Mouse (Mus musculus) CH12.LX (cell line): ENCODE data around the gene Mettl27. TPM values are rescaled to one million over a fixed set of nuclear protein-coding genes. Genes with fewer than 3 reads are reported as not detected.

Source experiments
- DNase-seq: peaks from one replicate; pipeline ENCODE4 v3.0.0-alpha.2; 2013; ENCODE audit errors: extremely low read depth
- H3K27ac ChIP-seq: 2 replicates; pipeline ENCODE4 v1.5.1; 2012; ENCODE audit warnings: low read depth, mild to moderate bottlenecking, control low read depth, moderate library complexity; ENCODE audit not compliant: insufficient read depth
- H3K27me3 ChIP-seq: replicated peaks from 2 replicates; pipeline ENCODE3; 2012; ENCODE audit warnings: inconsistent platforms
- H3K36me3 ChIP-seq, 2 experiments: replicated peaks in 1 of 2; 2 replicates each; pipeline versions ENCODE3 to v1.6.1; 2012; ENCODE audit warnings: inconsistent platforms in 1 of 2, low read length in 1 of 2, mild to moderate bottlenecking in 1 of 2, mixed read lengths in 1 of 2, moderate library complexity in 1 of 2; ENCODE audit not compliant: control insufficient read depth in 1 of 2, insufficient read depth in 1 of 2
- H3K4me1 ChIP-seq, 2 experiments: 2 replicates each; pipeline ENCODE4 v1.6.1; 2012; ENCODE audit warnings: inconsistent platforms in 1 of 2, moderate library complexity in 1 of 2; ENCODE audit not compliant: insufficient read depth in 2 of 2, control insufficient read depth in 1 of 2
- H3K4me2 ChIP-seq: 2 replicates; pipeline ENCODE4 v1.6.1; 2012; ENCODE audit warnings: low read depth, mild to moderate bottlenecking, control low read depth; ENCODE audit not compliant: poor library complexity, insufficient read depth, severe bottlenecking
- H3K4me3 ChIP-seq, 3 experiments: fragments of 150-350 bp in 1 of 3; sonication (generic) in 1 of 3; replicated peaks in 1 of 3; 2 replicates each; pipeline versions ENCODE3 to v1.5.1; 2011 to 2012; ENCODE audit warnings: low read depth in 2 of 3, low read length in 2 of 3, mild to moderate bottlenecking in 2 of 3, moderate library complexity in 2 of 3, control low read depth in 1 of 3, improper control_type of control experiment in 1 of 3, inconsistent platforms in 1 of 3, mixed read lengths in 1 of 3; ENCODE audit not compliant: poor library complexity in 1 of 3
- H3K79me2 ChIP-seq: replicated peaks from 2 replicates; pipeline ENCODE4 v1.6.1; 2012; ENCODE audit warnings: mild to moderate bottlenecking, moderate library complexity; ENCODE audit not compliant: control insufficient read depth, poor library complexity, insufficient read depth, severe bottlenecking; ENCODE audit errors: extremely low read depth
- H3K9ac ChIP-seq: 2 replicates; pipeline ENCODE4 v1.6.1; 2012; ENCODE audit warnings: low read depth, mild to moderate bottlenecking, control low read depth, moderate library complexity; ENCODE audit not compliant: insufficient read depth
- H3K9me3 ChIP-seq: replicated peaks from 2 replicates; pipeline ENCODE3; 2012; ENCODE audit warnings: low read length, inconsistent platforms, mixed read lengths
- BHLHE40 ChIP-seq: IDR thresholded peaks from 2 replicates; pipeline ENCODE4 v1.6.1; 2011; ENCODE audit warnings: mild to moderate bottlenecking, low read depth, low read length, improper control_type of control experiment
- EP300 ChIP-seq: IDR thresholded peaks from 2 replicates; pipeline ENCODE4 v1.6.1; 2011; ENCODE audit warnings: low read length, improper control_type of control experiment
- IRF4 ChIP-seq: IDR thresholded peaks from 2 replicates; pipeline ENCODE4 v1.6.1; 2014; ENCODE audit warnings: low read depth, mild to moderate bottlenecking, inconsistent platforms, low read length, improper control_type of control experiment
- JUN ChIP-seq: IDR thresholded peaks from 2 replicates; pipeline ENCODE4 v1.6.1; 2011; ENCODE audit warnings: low read depth, mild to moderate bottlenecking, low read length, improper control_type of control experiment, moderate library complexity; ENCODE audit not compliant: insufficient read depth
- JUND ChIP-seq: conservative IDR thresholded peaks from 2 replicates; pipeline ENCODE4 v1.6.1; 2011; ENCODE audit warnings: low read depth, low read length, improper control_type of control experiment
- MXI1 ChIP-seq: IDR thresholded peaks from 2 replicates; pipeline ENCODE4 v1.6.1; 2011; ENCODE audit warnings: mild to moderate bottlenecking, low read depth, low read length, improper control_type of control experiment
- TBP ChIP-seq: conservative IDR thresholded peaks from 2 replicates; pipeline ENCODE4 v1.6.1; 2011; ENCODE audit warnings: low read depth, low read length, improper control_type of control experiment
- UBTF ChIP-seq: IDR thresholded peaks from 2 replicates; pipeline ENCODE4 v1.6.1; 2012; ENCODE audit warnings: low read depth, mild to moderate bottlenecking, inconsistent platforms, low read length, improper control_type of control experiment, moderate library complexity
- USF1 ChIP-seq: IDR thresholded peaks from 2 replicates; pipeline ENCODE4 v1.6.1; 2014; ENCODE audit warnings: low read depth, mild to moderate bottlenecking, inconsistent platforms, low read length, improper control_type of control experiment
- ZC3H11A ChIP-seq: IDR thresholded peaks from 2 replicates; pipeline ENCODE4 v1.6.1; 2012; ENCODE audit warnings: low read depth, mild to moderate bottlenecking, inconsistent platforms, low read length, improper control_type of control experiment
- ZKSCAN1 ChIP-seq: IDR thresholded peaks from 2 replicates; pipeline ENCODE4 v1.6.1; 2012; ENCODE audit warnings: low read depth, inconsistent platforms, low read length, improper control_type of control experiment, borderline replicate concordance
- dilution Hi-C: fragments of 300-500 bp; cut with MboI; formaldehyde crosslinking; loops from 2 replicates; pipeline ENCODE4 v1.14.3; 2020; ENCODE audit warnings: low sequenced_read_pairs; ENCODE audit not compliant: extremely low pct_unique_long_range_greater_than_20kb, extremely low pct_ligation_motif_present
- in situ Hi-C: fragments of 300-500 bp; cut with MboI; formaldehyde crosslinking; loops from 3 replicates; pipeline ENCODE4 v1.14.3; 2019; ENCODE audit warnings: low sequenced_read_pairs, low pct_ligation_motif_present, low pct_unique_long_range_greater_than_20kb, mixed read lengths
- polyA plus RNA-seq: library from polyadenylated mRNA; unstranded; fragments of >175 nt; gene quantifications from 2 replicates; pipeline ENCODE4 v1.2.1, GENCODE M21; 2012; ENCODE audit warnings: low read depth; ENCODE audit not compliant: insufficient read length
- total RNA-seq, 2 experiments: library from RNA; depleted of rRNA; stranded (reverse); fragments of 300-350 nt in 1 of 2; fragments of >200 nt in 1 of 2; gene quantifications; 2 replicates each; pipeline ENCODE4 v1.2.3; 2012 to 2014

The Mettl27 gene
- total and polyA plus RNA-seq, 3 experiments = 0.73 to 1.9 (median 0.93) TPM

GRCm38 (mm10) chr5:134989166-134989565, 57.0 kb downstream of the Mettl27 start:
- no peak overlapping the region for H3K27ac ChIP-seq
- no peaks in the 10 kb centered on the region for H3K79me2 ChIP-seq
- 0 out of 2 replicates have a peak, but pooled peaks have one; percentile 20 for TF ChIP-seq JUN
- 0 out of 2 replicates have a peak, but pooled peaks have one; percentile 22 for TF ChIP-seq BHLHE40
- no peak for TF ChIP-seq ZC3H11A
- TF ChIP-seq IRF4 = peak; percentile 80
- no peak for TF ChIP-seq MXI1
- TF ChIP-seq EP300 = peak; percentile 48; the same call in 1 of the 2 replicates
- peak; percentile 41; the same call in 1 of the 2 replicates for TF ChIP-seq JUND
- no peak for TF ChIP-seq ZKSCAN1
- TF ChIP-seq USF1 = no peak
- H3K4me2 ChIP-seq = peak overlapping the region; percentile 24
- in situ Hi-C loops (no loop called here), dilution Hi-C loops (no loop called here)
- H3K9ac ChIP-seq = 0 out of 2 replicates have a peak overlapping the region, but pooled peaks have one; percentile 8
- peaks cover 57% of the 10 kb centered on the region for H3K27me3 ChIP-seq
- 0 out of 4 replicates have a peak, but pooled peaks cover 0 to 3% of the 10 kb centered on the region in 2 experiments for H3K4me1 ChIP-seq
- no peak for DNase-seq
- no peak overlapping the region for H3K4me3 ChIP-seq
- peaks cover 9% of the 10 kb centered on the region for H3K9me3 ChIP-seq
- H3K36me3 ChIP-seq = no peaks in the 10 kb centered on the region

GRCm38 (mm10) chr5:134989741-134990140, 57.6 kb downstream of the Mettl27 start:
- Histone ChIP-seq H3K36me3 (no peaks in the 10 kb centered on the region), H3K9ac (no peak overlapping the region), H3K4me2 (peak overlapping the region; percentile 24; the same call in 1 of the 2 replicates), H3K4me1 (0 out of 4 replicates have a peak, but pooled peaks cover 0 to 3% of the 10 kb centered on the region in 2 experiments), H3K9me3 (peaks cover 9% of the 10 kb centered on the region), H3K27me3 (peaks cover 59% of the 10 kb centered on the region), H3K27ac (no peak overlapping the region), H3K79me2 (no peaks in the 10 kb centered on the region), H3K4me3 (no peak overlapping the region)
- in situ Hi-C loops = no loop called here
- no peak for DNase-seq
- dilution Hi-C loops = no loop called here
- TF ChIP-seq UBTF (no peak), TBP (no peak), IRF4 (no peak)

Other genes starting within 250 kb of the Mettl27 start
- 10.8 and 11.5 TPM in 2 replicates for gene Limk1, start 243.8 kb upstream of the Mettl27 start, total RNA-seq (2012; rRNA removed)
- gene Limk1, start 243.8 kb upstream of the Mettl27 start, total RNA-seq (2014; rRNA removed) = 6.4 and 7.2 TPM in 2 replicates
- 24.5 and 27.7 TPM in 2 replicates for gene Limk1, start 243.8 kb upstream of the Mettl27 start, polyA plus RNA-seq
- gene Eln, start 185.0 kb upstream of the Mettl27 start, total RNA-seq (2012; rRNA removed) = not detected in 2 replicates
- not detected in 2 replicates for gene Eln, start 185.0 kb upstream of the Mettl27 start, total RNA-seq (2014; rRNA removed)
- gene Eln, start 185.0 kb upstream of the Mettl27 start, polyA plus RNA-seq = not detected in 2 replicates
- not detected in 2 replicates for gene Tmem270, start 25.6 kb upstream of the Mettl27 start, total RNA-seq (2012; rRNA removed)
- gene Tmem270, start 25.6 kb upstream of the Mettl27 start, total RNA-seq (2014; rRNA removed) = not detected in 2 replicates
- not detected in 2 replicates for gene Tmem270, start 25.6 kb upstream of the Mettl27 start, polyA plus RNA-seq
- gene Cldn13, start 16.8 kb upstream of the Mettl27 start, total RNA-seq (2012; rRNA removed) = not detected in 2 replicates
- not detected in 2 replicates for gene Cldn13, start 16.8 kb upstream of the Mettl27 start, total RNA-seq (2014; rRNA removed)
- not detected in 2 replicates for gene Cldn13, start 16.8 kb upstream of the Mettl27 start, polyA plus RNA-seq
- gene Cldn4, start 14.6 kb downstream of the Mettl27 start, total RNA-seq (2012; rRNA removed) = 0.08 TPM in 1 of 2 replicates, not detected in the other
- gene Cldn4, start 14.6 kb downstream of the Mettl27 start, total RNA-seq (2014; rRNA removed) = 0.16 and 0.51 TPM in 2 replicates
- gene Cldn4, start 14.6 kb downstream of the Mettl27 start, polyA plus RNA-seq = 0.17 and 0.31 TPM in 2 replicates
- not detected in 2 replicates for gene Cldn3, start 53.8 kb downstream of the Mettl27 start, total RNA-seq (2012; rRNA removed)
- not detected in 2 replicates for gene Cldn3, start 53.8 kb downstream of the Mettl27 start, total RNA-seq (2014; rRNA removed)
- not detected in 2 replicates for gene Cldn3, start 53.8 kb downstream of the Mettl27 start, polyA plus RNA-seq
- gene Abhd11, start 76.8 kb downstream of the Mettl27 start, total RNA-seq (2012; rRNA removed) = 36.0 and 37.1 TPM in 2 replicates
- gene Abhd11, start 76.8 kb downstream of the Mettl27 start, total RNA-seq (2014; rRNA removed) = 31.2 and 36.6 TPM in 2 replicates
- gene Abhd11, start 76.8 kb downstream of the Mettl27 start, polyA plus RNA-seq = 29.2 and 32.1 TPM in 2 replicates
- 2.0 and 2.4 TPM in 2 replicates for gene Stx1a, start 91.1 kb downstream of the Mettl27 start, total RNA-seq (2012; rRNA removed)
- gene Stx1a, start 91.1 kb downstream of the Mettl27 start, total RNA-seq (2014; rRNA removed) = 0.81 and 1.1 TPM in 2 replicates
- gene Stx1a, start 91.1 kb downstream of the Mettl27 start, polyA plus RNA-seq = 3.0 and 3.3 TPM in 2 replicates
- gene Dnajc30, start 131.8 kb downstream of the Mettl27 start, total RNA-seq (2012; rRNA removed) = 7.2 and 7.5 TPM in 2 replicates
- gene Dnajc30, start 131.8 kb downstream of the Mettl27 start, total RNA-seq (2014; rRNA removed) = 4.1 and 4.9 TPM in 2 replicates
- gene Dnajc30, start 131.8 kb downstream of the Mettl27 start, polyA plus RNA-seq = 9.2 and 9.6 TPM in 2 replicates
- gene Bud23, start 132.6 kb downstream of the Mettl27 start, total RNA-seq (2012; rRNA removed) = 62.1 and 70.0 TPM in 2 replicates
- gene Bud23, start 132.6 kb downstream of the Mettl27 start, total RNA-seq (2014; rRNA removed) = 60.7 and 79.1 TPM in 2 replicates
- gene Bud23, start 132.6 kb downstream of the Mettl27 start, polyA plus RNA-seq = 118 and 141 TPM in 2 replicates
- gene Vps37d, start 145.9 kb downstream of the Mettl27 start, total RNA-seq (2012; rRNA removed) = 0.64 and 0.80 TPM in 2 replicates
- 0.20 and 0.56 TPM in 2 replicates for gene Vps37d, start 145.9 kb downstream of the Mettl27 start, total RNA-seq (2014; rRNA removed)
- 0.40 TPM in 1 of 2 replicates, not detected in the other for gene Vps37d, start 145.9 kb downstream of the Mettl27 start, polyA plus RNA-seq
- gene Mlxipl, start 157.5 kb downstream of the Mettl27 start, total RNA-seq (2012; rRNA removed) = not detected in 2 replicates
- gene Mlxipl, start 157.5 kb downstream of the Mettl27 start, total RNA-seq (2014; rRNA removed) = not detected in 2 replicates
- not detected in 2 replicates for gene Mlxipl, start 157.5 kb downstream of the Mettl27 start, polyA plus RNA-seq
- 26.3 and 31.9 TPM in 2 replicates for gene Tbl2, start 217.3 kb downstream of the Mettl27 start, total RNA-seq (2012; rRNA removed)
- 20.0 and 21.7 TPM in 2 replicates for gene Tbl2, start 217.3 kb downstream of the Mettl27 start, total RNA-seq (2014; rRNA removed)
- gene Tbl2, start 217.3 kb downstream of the Mettl27 start, polyA plus RNA-seq = 24.8 and 25.2 TPM in 2 replicates
- gene Bcl7b, start 235.9 kb downstream of the Mettl27 start, total RNA-seq (2012; rRNA removed) = 20.1 and 22.0 TPM in 2 replicates
- gene Bcl7b, start 235.9 kb downstream of the Mettl27 start, total RNA-seq (2014; rRNA removed) = 21.6 and 24.1 TPM in 2 replicates
- 40.8 and 43.6 TPM in 2 replicates for gene Bcl7b, start 235.9 kb downstream of the Mettl27 start, polyA plus RNA-seq